Mouse (Mus musculus): ENCODE measurements around the gene Mrps7.
A peak's percentile ranks its signal among the peaks of the same experiment; 100 is the strongest.

Gene Mrps7

GRCm38 (mm10) chr11:115603476-115604303, at the start of gene Mrps7, which contains the start of gene Gga3:
Mrps7 (plus strand) TSS chr11:115603925.
Gga3 (minus strand) TSS chr11:115604051.
- DNase-seq, result peak; percentile 91

- no peak for DNase-seq
These were observed 48.0 kb upstream of the Mrps7 start for GRCm38 (mm10) chr11:115555717-115556116.

GRCm38 (mm10) chr11:115563406-115563805, 40.3 kb upstream of the Mrps7 start:
- DNase-seq, result peak; percentile 46

GRCm38 (mm10) chr11:115564064-115564809, 39.5 kb upstream of the Mrps7 start, which contains the start of gene Nup85:
Nup85 (plus strand) TSS chr11:115564434.
- peak; percentile 99 for DNase-seq

- DNase-seq, result no peak
These were observed 38.8 kb upstream of the Mrps7 start for GRCm38 (mm10) chr11:115564961-115565360.

- no peak for DNase-seq
These were observed 24.6 kb upstream of the Mrps7 start for GRCm38 (mm10) chr11:115579080-115579479.

GRCm38 (mm10) chr11:115582913-115583606, 20.7 kb upstream of the Mrps7 start:
- DNase-seq, result no peak

GRCm38 (mm10) chr11:115584376-115585073, 19.2 kb upstream of the Mrps7 start:
- no peak for DNase-seq

GRCm38 (mm10) chr11:115585573-115586100, 18.1 kb upstream of the Mrps7 start:
- DNase-seq, result no peak

GRCm38 (mm10) chr11:115586403-115586802, 17.3 kb upstream of the Mrps7 start:
- no peak for DNase-seq

- DNase-seq, result no peak
These were observed 15.7 kb upstream of the Mrps7 start for GRCm38 (mm10) chr11:115587984-115588383.

- DNase-seq, result no peak
These were observed 13.1 kb upstream of the Mrps7 start for GRCm38 (mm10) chr11:115590526-115591075.

GRCm38 (mm10) chr11:115595209-115595608, 8.5 kb upstream of the Mrps7 start:
- no peak for DNase-seq

- no peak for DNase-seq
These were observed 5.4 kb upstream of the Mrps7 start for GRCm38 (mm10) chr11:115598309-115598708.

- DNase-seq, result no peak
These were observed 4.0 kb upstream of the Mrps7 start for GRCm38 (mm10) chr11:115599722-115600121.

GRCm38 (mm10) chr11:115600743-115601142, 3.0 kb upstream of the Mrps7 start:
- DNase-seq, result no peak

GRCm38 (mm10) chr11:115601174-115601573, 2.6 kb upstream of the Mrps7 start:
- DNase-seq, result no peak

- no peak for DNase-seq
These were observed 623 bp upstream of the Mrps7 start for GRCm38 (mm10) chr11:115603128-115603475.

- DNase-seq, result peak; percentile 56
These were observed 575 bp downstream of the Mrps7 start for GRCm38 (mm10) chr11:115604304-115604696.

GRCm38 (mm10) chr11:115606733-115607132, 3.0 kb downstream of the Mrps7 start:
- no peak for DNase-seq

GRCm38 (mm10) chr11:115608421-115609399, 5.0 kb downstream of the Mrps7 start:
- DNase-seq, result no peak
